Mouse (Mus musculus): ENCODE data around the gene Dscam. TPM values are rescaled to one million over a fixed set of nuclear protein-coding genes. Genes with fewer than 3 reads are reported as not detected.
A peak's percentile ranks its signal among the peaks of the same experiment; 100 is the strongest.

Gene Dscam
- polyA plus RNA-seq, 1 experiment from 2014 or later: 3.3 TPM

DNA sequence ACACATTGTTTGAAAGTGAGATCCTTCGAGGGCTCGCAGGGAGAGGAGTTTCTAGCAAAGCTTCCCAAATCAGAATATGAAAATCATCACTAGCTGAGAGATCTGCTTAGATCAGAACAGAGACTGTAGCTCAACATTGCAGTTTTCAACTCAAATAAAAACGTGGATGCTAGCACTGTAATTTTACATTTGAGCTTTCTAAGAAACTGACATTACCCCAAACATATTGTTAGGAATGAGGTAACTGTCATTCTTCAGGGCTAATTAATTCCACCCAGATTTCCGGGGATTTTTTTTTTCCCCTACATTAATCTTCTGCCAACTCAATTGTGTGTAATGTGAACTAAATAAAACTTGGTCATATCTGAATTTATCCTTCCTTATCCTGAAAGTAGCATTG lies 110.3 kb downstream of the Dscam start:
- H3K9me3 ChIP-seq (replicated peaks): no peaks in the 10 kb centered on the region
- no peak overlapping the region for H3K9ac ChIP-seq
- no peak overlapping the region for H3K4me3 ChIP-seq
- H3K27ac ChIP-seq: no peak overlapping the region
- no peaks in the 10 kb centered on the region for H3K36me3 ChIP-seq
- 82% methylated on average over 4 of the region's 4 CpGs for WGBS
- no peaks in the 10 kb centered on the region for H3K4me1 ChIP-seq
- H3K4me2 ChIP-seq (replicated peaks): no peak overlapping the region
- no peaks in the 10 kb centered on the region for H3K27me3 ChIP-seq
- ATAC-seq (ENCODE audit: low FRiP score): no peak

DNA sequence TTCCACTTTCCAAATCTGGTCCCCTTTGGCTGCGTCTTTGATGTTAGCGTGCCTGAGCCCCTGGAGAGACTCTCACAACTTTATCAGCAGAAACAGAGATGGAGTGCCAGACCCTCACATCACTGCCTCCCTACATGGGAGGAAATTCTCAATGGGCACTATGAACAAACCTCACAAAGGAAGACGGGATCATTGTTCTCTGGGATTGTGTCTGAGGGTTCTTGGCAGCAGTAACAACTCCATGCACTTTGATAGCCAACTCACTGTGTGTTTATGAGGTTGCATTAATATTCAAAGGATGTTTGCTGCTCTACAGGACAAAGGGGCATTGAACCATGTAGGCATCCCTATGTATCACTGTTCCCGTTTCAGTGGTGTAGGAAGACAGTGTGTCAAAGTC lies 135.3 kb downstream of the Dscam start:
- Histone ChIP-seq H3K4me3 (no peak overlapping the region), H3K27me3 (no peaks in the 10 kb centered on the region), H3K9me3 (replicated peaks) (no peaks in the 10 kb centered on the region), H3K9ac (no peak overlapping the region), H3K4me2 (replicated peaks) (no peak overlapping the region), H3K27ac (no peak overlapping the region), H3K4me1 (no peaks in the 10 kb centered on the region), H3K36me3 (no peaks in the 10 kb centered on the region)
- WGBS: 73% methylated on average over 4 of the region's 4 CpGs
- ATAC-seq (ENCODE audit: low FRiP score): no peak

DNA sequence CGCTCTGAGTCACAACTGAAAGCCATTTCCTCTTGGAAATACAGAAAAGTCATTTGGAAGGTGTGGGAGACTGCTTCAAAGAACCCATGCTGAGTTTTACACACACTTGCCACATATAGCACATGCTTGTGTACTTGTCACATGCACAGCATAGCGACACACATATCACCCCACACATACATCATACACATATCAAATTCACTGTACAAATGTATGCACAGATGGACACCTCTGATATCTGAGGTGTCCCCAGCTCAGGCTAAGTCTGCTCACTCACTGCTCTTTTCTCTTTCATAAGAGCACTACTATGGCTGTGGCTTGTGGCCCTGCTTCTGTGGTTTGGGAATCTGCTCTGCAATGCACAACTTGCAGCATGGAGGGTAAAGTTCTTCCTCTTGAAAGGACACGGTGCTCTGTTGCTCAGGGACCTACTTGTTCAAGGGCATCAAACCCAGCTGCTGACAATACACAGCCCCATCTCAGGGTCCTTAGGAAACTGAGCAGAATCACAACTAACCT lies 137.0 kb downstream of the Dscam start:
- ATAC-seq (ENCODE audit: low FRiP score): no peak
- Histone ChIP-seq H3K4me3 (no peak overlapping the region), H3K36me3 (no peaks in the 10 kb centered on the region), H3K9ac (no peak overlapping the region), H3K4me1 (no peaks in the 10 kb centered on the region), H3K27me3 (no peaks in the 10 kb centered on the region), H3K9me3 (replicated peaks) (no peaks in the 10 kb centered on the region), H3K27ac (no peak overlapping the region), H3K4me2 (replicated peaks) (no peak overlapping the region)
- WGBS: 78% methylated on average over 3 of the region's 3 CpGs

DNA sequence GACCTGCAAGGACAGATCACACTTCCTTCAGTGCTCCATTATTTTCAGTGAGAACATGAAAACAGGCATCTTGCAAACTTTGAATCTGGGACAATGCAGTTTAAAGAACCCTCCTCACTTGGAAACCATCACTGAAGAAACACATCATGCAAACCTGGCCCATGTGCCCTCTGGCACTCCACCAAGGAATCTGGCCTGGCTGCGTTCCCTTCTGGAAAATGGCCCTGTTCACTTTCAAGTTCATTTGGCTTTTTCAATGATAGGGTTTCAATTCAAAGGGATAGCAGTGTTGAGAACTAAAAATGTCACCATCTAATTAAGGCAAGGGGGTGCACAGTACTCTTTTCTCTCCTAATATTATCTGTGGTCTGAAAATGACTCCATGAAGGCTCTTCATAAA lies 142.9 kb downstream of the Dscam start:
- Histone ChIP-seq H3K27ac (no peak overlapping the region), H3K36me3 (no peaks in the 10 kb centered on the region), H3K9me3 (replicated peaks) (no peaks in the 10 kb centered on the region), H3K4me1 (no peaks in the 10 kb centered on the region), H3K27me3 (no peaks in the 10 kb centered on the region), H3K4me2 (replicated peaks) (no peak overlapping the region), H3K9ac (no peak overlapping the region), H3K4me3 (no peak overlapping the region)
- ATAC-seq (ENCODE audit: low FRiP score): no peak
- WGBS: 80% methylated on average over 1 of the region's 1 CpGs

DNA sequence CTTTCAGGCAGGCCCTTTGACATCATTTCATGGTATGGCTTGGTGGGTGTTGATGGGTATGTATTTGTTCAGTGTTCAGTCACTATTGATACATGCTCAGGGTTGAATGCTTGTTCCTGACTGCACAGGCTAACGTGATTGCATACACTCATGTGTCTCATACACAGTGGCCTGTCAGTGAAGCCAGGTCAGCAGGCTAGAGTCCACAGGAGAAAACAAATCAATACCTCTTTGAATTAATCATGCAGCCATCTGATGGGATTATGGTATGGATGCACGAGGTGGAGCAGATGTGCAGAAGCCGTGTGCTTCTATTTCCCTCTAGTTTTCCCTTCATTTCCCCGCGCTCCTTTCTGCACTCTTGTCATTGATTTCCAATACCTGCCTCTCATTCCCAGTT lies 143.7 kb downstream of the Dscam start:
- no peaks in the 10 kb centered on the region for H3K27me3 ChIP-seq
- 92% methylated on average over 5 of the region's 5 CpGs for WGBS
- 0 out of 2 replicates have a peak overlapping the region, but pooled peaks have one; percentile 2 for H3K27ac ChIP-seq
- H3K4me3 ChIP-seq: no peak overlapping the region
- H3K9me3 ChIP-seq (replicated peaks): no peaks in the 10 kb centered on the region
- ATAC-seq (ENCODE audit: low FRiP score): no peak
- no peaks in the 10 kb centered on the region for H3K36me3 ChIP-seq
- no peaks in the 10 kb centered on the region for H3K4me1 ChIP-seq
- H3K9ac ChIP-seq: no peak overlapping the region
- H3K4me2 ChIP-seq (replicated peaks): no peak overlapping the region

- Histone ChIP-seq H3K4me1 (no peaks in the 10 kb centered on the region), H3K4me3 (no peak overlapping the region), H3K9me3 (replicated peaks) (no peaks in the 10 kb centered on the region), H3K4me2 (replicated peaks) (no peak overlapping the region), H3K27me3 (no peaks in the 10 kb centered on the region), H3K9ac (no peak overlapping the region), H3K36me3 (no peaks in the 10 kb centered on the region), H3K27ac (no peak overlapping the region)
- ATAC-seq (ENCODE audit: low FRiP score): no peak
- 70% methylated on average over 4 of the region's 4 CpGs for WGBS
These were observed 146.1 kb downstream of the Dscam start for GRCm38 (mm10) chr16:97024406-97024805.

DNA sequence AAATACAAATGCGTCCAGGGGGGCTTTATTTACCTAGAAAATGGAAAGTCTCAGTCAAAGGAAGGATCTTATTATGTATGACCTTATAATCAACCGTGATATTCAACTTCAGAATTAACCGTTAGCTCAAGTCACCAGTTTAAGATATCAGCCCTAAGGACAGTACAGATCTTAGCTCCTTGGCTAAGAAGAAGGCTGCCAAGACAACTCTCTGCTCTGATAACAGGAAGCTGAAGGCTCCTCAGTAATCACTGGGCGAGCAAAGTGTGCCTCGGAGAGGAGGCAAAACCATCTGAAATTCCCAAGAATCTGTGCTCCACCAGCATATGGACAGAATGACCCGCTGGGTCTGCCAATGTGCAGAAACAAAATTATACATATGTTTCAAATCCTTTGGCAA lies 149.1 kb downstream of the Dscam start:
- Histone ChIP-seq H3K9me3 (replicated peaks) (no peaks in the 10 kb centered on the region), H3K4me3 (no peak overlapping the region), H3K27me3 (no peaks in the 10 kb centered on the region), H3K36me3 (no peaks in the 10 kb centered on the region), H3K9ac (no peak overlapping the region), H3K4me2 (replicated peaks) (no peak overlapping the region), H3K4me1 (peaks cover 9% of the 10 kb centered on the region; the same call in 1 of the 2 replicates), H3K27ac (no peak overlapping the region)
- WGBS: 80% methylated on average over 6 of the region's 6 CpGs
- ATAC-seq (ENCODE audit: low FRiP score): no peak

DNA sequence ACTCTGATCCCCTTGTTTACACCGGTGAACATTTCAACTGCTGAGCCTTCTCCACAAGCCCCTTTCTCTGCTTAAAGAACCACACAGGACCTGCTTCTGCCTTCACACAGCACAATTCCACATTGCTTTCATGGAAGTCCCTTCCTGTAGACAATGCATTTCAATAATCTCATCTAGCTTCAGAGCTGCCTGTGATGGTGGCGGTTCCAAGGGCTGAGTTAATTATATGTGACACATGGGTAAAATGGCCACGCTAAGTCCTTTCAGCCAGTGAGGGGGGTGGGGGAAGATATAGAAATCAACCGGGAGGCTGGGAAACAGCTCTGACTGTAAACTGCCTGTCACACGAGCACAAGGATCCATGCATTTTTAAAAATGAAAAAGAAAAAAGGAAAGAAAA lies 152.2 kb downstream of the Dscam start:
- H3K27ac ChIP-seq: peak overlapping the region; percentile 45; the same call in 1 of the 2 replicates
- no peak for ATAC-seq (ENCODE audit: low FRiP score)
- 54% methylated on average over 5 of the region's 5 CpGs for WGBS

GRCm38 (mm10) chr16:97017171-97017738 lies 153.3 kb downstream of the Dscam start:
- no peak for ATAC-seq (ENCODE audit: low FRiP score)
- Histone ChIP-seq H3K4me2 (replicated peaks) (no peak overlapping the region), H3K4me3 (no peak overlapping the region), H3K36me3 (no peaks in the 10 kb centered on the region), H3K9ac (no peak overlapping the region), H3K9me3 (replicated peaks) (no peaks in the 10 kb centered on the region), H3K4me1 (peaks cover 9% of the 10 kb centered on the region; the same call in 1 of the 2 replicates), H3K27ac (no peak overlapping the region), H3K27me3 (no peaks in the 10 kb centered on the region)
- 83% methylated on average over 3 of the region's 3 CpGs for WGBS

More for the DNA sequence above, 152.2 kb downstream of the Dscam start:
- Histone ChIP-seq H3K36me3 (no peaks in the 10 kb centered on the region), H3K4me2 (replicated peaks) (no peak overlapping the region), H3K4me3 (no peak overlapping the region), H3K4me1 (peaks cover 9% of the 10 kb centered on the region; the same call in 1 of the 2 replicates), H3K9ac (no peak overlapping the region), H3K9me3 (replicated peaks) (no peaks in the 10 kb centered on the region), H3K27me3 (no peaks in the 10 kb centered on the region)

DNA sequence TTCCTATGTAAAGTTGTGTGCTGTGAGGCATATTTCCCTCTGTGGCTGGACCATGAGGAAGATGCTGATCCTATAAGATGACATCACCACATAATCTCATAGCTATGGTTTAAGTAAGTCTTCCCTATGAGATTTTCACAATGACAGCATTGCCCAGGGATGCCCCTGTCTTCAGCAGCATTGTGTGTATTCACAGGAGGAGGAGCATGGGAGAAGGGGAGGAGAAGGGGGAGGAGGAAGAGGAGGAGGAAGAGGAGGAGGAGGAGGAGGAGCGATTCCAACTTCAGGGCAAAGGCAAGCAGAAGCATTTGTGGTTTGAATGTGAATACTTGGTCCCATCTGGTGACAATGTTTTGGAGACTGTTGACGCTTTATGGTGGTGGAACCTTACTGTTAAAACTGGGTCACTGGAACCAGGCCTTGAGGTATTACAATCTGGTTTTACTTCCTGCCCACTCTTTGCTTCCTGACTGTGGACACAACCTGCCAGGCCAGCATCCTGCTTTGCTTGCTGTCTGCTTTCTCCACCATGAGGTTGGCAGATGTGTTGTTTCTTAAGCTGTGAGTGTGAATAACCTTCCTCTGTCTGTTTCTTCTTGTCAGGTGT lies 154.2 kb downstream of the Dscam start:
- ATAC-seq (ENCODE audit: low FRiP score): no peak
- H3K9me3 ChIP-seq (replicated peaks): no peaks in the 10 kb centered on the region
- no peak overlapping the region for H3K9ac ChIP-seq
- no peaks in the 10 kb centered on the region for H3K27me3 ChIP-seq
- no peaks in the 10 kb centered on the region for H3K36me3 ChIP-seq
- no peak overlapping the region for H3K4me2 ChIP-seq (replicated peaks)
- H3K4me1 ChIP-seq: peaks cover 9% of the 10 kb centered on the region; the same call in 1 of the 2 replicates
- H3K4me3 ChIP-seq: no peak overlapping the region
- H3K27ac ChIP-seq: no peak overlapping the region
- 92% methylated on average over 2 of the region's 2 CpGs for WGBS

GRCm38 (mm10) chr16:97014343-97014742 lies 156.2 kb downstream of the Dscam start:
- H3K4me2 ChIP-seq (replicated peaks): no peak overlapping the region
- ATAC-seq (ENCODE audit: low FRiP score): no peak

DNA sequence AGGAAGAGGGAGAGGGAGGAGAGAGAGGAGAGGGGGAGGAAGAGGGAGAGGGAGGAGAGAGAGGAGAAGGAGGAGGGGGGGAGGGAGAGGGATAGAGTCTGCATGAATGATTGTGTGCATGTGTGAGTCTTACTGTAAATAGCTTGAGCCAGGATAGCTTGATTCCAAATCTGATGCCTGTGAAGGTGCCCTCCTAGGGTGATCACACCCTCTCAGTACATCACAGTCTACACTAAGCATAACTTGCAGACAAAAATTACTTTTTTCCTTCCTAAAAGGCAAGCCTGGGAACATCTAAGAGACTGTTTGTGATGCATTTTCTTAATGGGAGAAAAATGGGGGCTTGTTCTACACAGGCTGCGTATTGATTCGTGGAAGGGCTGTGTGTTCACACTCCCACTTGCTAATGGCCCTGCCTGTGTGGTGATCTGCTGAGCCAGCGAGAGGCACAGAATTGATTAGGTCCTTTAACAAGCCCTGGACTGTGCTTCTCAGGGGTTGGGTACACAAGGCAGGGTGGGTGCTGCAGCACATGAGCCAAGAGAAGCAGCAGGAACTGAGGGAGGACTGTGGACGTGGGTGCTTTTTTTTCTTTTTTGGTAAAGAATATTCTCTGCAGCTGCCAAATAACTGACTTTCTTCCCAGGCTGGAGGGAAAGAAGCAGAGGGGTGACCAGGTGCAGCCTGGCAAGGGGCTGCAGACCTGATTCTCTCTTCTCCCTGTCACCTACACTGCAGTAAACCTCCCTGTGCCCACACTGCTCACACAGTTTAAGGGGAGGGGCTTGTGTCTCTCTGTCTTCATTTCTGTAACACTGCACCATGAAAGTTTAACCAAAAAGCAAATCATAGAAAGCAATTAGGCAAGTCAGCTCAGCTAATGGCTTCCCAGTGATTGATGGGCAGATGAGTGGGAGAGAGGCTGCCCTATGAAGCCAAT lies 161.2 kb downstream of the Dscam start:
- H3K27ac ChIP-seq: peak overlapping the region; percentile 77
- ATAC-seq (ENCODE audit: low FRiP score): peak; percentile 67
- no peaks in the 10 kb centered on the region for H3K9me3 ChIP-seq (replicated peaks)
- no peaks in the 10 kb centered on the region for H3K36me3 ChIP-seq
- H3K9ac ChIP-seq: no peak overlapping the region
- WGBS: 43% methylated on average over 4 of the region's 4 CpGs
- H3K4me2 ChIP-seq (replicated peaks): no peak overlapping the region
- H3K27me3 ChIP-seq: no peaks in the 10 kb centered on the region
- H3K4me3 ChIP-seq: no peak overlapping the region
- peaks cover 26% of the 10 kb centered on the region for H3K4me1 ChIP-seq

More at GRCm38 (mm10) chr16:97014343-97014742, 156.2 kb downstream of the Dscam start:
- 79% methylated on average over 3 of the region's 3 CpGs for WGBS
- no peak overlapping the region for H3K27ac ChIP-seq
- no peaks in the 10 kb centered on the region for H3K27me3 ChIP-seq
- H3K36me3 ChIP-seq: no peaks in the 10 kb centered on the region
- H3K4me3 ChIP-seq: no peak overlapping the region
- H3K4me1 ChIP-seq: peaks cover 16% of the 10 kb centered on the region
- H3K9ac ChIP-seq: no peak overlapping the region
- H3K9me3 ChIP-seq (replicated peaks): no peaks in the 10 kb centered on the region

Data from hindbrain, embryonic 12.5 days (tissue).